Mouse (Mus musculus): ENCODE data around the gene Wdr5b.
"Not testable (repeated sequence)": the region's sequence is repeated elsewhere in the genome, so short reads cannot be mapped to it uniquely, and the experiment has no call there.

Gene Wdr5b

DNA sequence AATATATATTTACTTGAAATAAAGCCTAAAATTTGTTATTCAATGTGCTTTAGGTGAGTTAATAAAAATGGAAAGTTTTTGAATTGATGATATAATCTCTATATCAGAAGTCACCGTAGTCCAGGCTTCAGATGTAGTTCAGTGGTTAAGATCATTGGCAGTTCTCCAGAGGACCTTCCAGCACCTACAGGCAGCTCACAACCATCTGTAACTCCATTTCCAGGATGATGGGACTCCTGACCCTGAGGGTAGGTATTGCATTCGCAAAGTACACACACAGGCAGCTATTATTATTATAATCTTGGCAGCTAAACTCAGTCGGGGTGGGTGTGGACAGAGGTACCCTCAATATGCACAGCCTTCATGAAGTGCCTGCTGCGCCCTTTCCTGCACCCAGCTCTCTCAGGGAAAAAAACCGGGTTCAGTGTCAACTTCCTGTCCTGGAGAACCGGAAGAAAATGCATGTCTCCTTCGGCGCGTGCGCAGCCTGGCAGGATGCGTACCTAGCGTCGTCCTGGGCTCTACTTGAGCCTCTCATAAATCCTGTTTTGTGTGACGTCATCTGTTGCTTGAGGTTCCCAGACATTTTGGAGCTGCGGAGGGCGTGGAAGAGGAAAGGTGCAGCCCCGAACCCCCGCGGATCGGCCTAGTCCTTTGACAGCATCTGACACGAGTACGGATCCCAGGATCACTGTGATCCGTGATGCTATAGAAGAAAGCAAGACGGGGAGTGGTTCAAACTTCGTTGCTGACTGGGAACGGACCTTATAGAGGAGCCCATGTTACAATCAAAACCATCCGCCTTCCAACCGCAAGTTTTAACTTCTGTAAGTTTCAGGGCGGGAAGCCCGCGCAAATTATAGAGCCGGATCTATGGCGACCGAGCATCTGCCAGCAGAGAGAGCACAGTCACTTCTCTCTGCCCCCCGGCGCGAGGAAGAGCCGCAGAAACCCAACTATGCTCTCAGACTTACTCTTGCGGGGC, at the start of gene Wdr5b:
Gene Wdr5b, plus strand, starts transcription at position 551 of the 985 bp plus-strand sequence.
- DNase-seq (ENCODE audit: low spot score), result peak; percentile 99

DNA sequence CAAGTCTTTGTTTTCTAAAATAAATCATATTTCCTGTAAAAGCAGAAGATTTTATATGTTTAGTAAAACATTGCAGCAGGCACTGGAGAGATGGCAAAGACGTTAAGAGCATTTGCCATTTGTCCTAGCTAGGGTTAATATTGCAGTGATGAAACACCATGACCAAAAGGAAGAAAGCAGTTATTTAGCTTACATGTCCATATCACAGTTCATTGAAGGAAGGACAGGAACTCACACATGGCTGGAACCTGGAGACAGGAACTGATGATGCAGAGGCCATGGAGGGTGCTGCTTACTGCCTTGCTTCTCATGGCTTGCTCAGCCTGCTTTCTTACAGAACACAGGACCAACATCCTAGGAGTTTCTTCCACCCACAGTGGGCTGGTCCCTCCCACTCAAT, 48.6 kb upstream of the Wdr5b start:
- DNase-seq (ENCODE audit: low spot score), result no peak

DNA sequence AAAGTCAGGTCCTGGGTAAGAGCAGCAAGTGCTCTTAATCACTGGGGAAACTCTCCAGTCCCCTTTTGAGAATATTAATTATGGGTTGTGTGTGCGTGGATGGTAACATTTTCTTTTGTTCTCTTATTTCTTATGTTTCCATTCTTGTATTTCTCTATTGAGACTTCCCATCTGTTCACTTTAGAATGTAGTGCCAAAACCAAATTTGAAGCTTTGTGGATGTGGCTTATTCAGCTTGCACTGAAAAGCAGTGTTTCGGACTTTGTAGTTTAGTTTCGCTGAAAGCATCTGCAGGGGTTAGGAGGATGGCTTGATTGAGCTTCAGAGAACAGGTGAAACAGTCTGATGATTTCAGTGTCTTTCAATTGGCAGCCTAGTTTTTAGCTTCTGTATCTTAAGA, 47.7 kb upstream of the Wdr5b start:
- no peak for DNase-seq (ENCODE audit: low spot score)

DNA sequence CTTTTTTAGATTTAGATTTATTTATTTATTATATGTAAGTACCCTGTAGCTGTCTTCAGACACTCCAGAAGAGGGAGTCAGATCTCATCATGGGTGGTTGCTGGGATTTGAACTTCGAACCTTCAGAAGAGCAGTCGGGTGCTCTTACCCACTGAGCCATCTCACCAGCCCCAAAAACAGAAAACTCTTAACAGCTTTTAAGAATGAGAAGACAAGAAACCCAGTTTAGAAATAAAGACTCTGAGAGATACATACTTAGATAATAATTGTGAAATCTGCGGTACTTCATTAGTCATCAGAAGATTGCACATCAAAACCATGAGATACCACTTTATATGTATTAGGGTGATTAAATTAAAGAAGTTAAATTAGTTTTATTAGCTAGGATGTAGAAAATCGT, 42.1 kb upstream of the Wdr5b start:
- DNase-seq (ENCODE audit: low spot score), result not testable (repeated sequence)

DNA sequence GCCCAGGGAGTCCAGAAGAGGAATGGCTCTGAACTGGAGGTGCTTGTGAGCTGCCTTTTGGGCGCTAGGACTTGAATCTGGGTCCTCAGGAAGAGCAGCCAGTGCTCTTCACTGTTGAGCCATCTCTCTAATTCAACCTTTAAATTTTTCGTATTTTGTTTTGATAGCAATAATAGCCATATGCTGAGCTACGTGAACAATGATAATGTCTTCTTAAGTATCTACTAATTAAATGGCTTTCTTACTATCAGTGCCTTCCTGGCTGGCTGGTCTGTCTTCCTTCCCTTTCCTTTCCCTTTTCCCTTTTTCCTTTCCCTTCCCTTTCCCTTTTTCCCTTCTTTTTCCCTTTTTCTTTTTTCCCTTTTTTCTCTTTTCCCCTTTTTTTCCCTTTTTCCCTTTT, 32.6 kb upstream of the Wdr5b start:
- no peak for DNase-seq (ENCODE audit: low spot score)

DNA sequence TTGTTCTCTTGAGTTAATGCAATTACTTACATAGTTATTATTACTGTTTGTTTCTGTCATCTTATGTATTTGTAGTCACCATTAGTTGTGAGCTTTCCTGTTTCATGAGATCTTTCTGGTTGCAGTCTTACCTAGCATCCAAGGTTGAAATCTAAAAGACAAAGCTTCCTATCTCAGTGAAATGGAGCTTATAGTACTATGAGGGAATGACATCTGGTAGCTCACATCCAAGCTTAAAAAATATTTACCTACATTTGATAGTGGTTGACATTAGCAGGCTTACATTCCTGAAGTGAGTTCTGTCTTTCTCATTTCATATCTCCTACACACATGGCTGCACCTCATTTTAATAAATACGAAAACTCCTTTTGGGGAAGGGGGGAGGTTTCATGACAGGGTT, 24.7 kb upstream of the Wdr5b start:
- no peak for DNase-seq (ENCODE audit: low spot score)

DNA sequence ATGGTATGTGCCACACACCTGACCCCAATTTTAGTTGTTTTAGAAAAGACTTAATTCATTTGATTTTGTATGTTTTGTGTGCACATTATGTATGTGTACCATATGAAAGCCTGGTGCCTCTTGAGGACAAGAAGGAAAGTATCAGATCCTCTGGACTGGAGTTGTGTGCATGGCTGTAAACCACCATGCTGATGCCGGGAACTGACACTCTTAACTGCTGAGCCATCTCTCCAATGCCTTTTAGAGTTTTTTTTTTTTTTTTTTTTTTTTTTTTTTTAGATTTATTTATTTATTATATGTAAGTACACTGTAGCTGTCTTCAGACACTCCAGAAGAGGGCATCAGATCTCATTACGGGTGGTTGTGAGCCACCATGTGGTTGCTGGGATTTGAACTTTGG, 12.9 kb upstream of the Wdr5b start:
- not testable (repeated sequence) for DNase-seq (ENCODE audit: low spot score)

DNA sequence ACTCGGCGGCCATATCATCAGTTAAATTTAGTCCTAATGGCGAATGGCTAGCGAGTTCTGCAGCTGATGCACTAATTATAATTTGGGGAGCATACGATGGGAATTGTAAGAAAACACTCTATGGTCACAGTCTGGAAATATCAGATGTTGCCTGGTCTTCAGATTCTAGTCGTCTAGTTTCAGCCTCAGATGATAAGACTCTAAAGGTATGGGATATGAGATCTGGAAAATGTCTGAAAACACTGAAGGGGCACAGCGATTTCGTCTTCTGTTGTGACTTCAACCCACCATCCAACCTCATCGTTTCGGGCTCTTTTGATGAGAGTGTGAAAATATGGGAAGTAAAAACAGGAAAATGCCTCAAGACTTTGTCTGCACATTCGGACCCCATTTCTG, 633 bp downstream of the Wdr5b start:
- DNase-seq (ENCODE audit: low spot score), result no peak

DNA sequence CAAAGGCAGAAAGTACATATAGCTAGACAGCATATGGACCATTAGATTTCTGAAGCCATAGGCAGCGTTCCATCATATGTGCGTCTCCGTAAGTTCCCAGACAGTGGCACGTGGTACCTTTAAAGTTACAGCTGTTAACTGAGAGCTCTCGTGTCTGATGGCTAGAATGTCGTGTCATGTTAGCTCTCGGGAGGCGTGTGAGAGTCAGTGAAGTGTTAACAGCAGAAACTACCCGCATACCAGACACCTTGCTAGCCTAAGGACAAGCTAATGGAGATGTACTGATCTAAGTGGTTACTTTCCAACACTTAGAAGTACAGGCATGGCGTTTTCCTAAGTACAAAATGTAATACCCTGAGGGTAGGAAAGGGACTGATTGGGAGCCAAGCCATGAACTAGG, 2.1 kb downstream of the Wdr5b start:
- no peak for DNase-seq (ENCODE audit: low spot score)

DNA sequence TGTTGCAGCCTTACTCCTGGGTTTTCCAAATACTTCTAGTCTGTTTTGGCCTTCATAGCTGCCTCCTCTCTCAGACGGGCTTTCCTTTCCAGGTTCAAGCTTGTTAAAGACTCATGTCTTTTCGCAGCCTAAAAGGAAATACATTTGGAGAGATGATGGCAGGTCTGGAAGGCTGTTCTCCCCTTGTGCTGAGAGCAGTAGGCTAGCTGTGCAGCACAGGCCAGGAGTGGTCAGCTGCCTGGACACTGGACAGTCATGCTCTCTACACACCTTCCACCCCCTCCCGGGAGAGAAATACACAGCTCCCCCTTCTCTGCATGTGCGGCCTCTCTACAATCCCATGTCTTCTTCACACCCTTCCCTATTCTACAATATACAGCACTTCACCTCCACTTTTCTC, 3.0 kb downstream of the Wdr5b start:
- DNase-seq (ENCODE audit: low spot score), result no peak

DNA sequence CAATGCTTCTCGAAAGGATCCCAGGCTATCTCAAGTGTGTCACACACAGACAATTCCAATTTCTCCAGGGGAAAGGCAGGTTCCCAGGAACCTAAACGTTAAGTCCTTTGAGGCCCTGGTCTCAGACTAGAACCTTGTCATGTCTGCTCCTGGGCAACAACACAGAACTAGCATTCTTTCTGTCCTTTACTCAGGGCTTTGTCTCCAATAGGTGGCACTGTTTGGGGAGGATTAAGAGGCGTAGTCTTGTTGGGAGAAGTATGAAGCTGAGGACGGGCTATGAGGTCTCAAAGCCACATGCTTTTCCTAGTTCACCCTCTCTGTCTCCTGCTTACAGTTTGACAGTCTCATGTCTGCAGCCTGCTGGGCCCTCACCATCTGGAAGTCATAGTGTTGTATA, 6.5 kb downstream of the Wdr5b start:
- no peak for DNase-seq (ENCODE audit: low spot score)

DNA sequence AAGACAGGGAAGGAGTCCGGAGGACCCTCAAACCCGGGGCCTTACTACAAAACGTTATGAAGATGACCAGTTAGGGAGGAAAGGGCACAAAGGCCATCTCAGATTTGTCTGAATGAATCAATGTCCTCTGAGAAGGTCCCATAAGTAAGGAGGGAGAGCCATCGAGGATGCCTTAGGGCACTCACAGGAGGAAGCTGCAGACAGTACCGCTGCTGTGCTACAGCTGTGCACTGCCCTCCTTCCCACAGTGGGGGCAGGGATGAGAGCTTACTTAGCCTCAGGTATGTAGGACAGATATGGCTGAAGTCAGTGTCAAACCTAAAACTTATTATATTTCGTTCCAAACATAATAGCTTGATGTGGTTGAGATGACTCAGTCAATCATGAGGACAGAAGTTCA, 10.5 kb downstream of the Wdr5b start:
- DNase-seq (ENCODE audit: low spot score), result no peak

DNA sequence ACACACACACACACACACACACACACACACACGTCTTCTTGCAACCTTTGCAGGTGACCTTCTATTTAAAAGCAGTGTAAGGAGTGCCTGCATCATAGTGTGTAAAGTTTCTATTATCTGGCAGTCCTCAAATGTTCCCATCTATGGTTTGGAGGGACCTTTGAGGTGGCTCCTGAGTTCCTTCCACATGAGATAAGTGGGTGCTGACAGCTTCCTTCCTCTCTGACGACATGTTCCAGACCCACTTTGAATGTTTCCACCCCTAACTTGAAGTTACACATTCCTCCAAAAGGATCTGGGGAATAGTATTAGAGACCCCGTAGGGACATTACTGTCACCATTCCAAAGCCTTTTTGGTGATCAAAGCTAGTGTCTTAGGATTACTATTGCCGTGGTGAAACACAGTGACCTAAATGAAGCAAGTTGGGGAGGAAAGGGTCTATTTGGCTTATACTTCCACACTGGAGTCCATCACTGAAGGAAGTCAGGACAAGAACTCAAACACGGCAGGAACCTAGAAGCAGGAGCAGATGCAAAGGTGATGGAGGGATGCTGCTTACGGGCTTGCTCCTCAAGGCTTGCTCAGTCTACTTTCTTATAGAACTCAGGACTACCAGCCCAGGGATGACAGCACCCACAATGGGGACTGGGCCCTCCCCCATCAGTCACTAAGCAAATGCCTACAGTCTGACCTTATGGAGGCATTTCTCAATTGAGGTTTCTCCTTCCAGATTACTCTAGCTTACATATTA, 12.7 kb downstream of the Wdr5b start:
- no peak for DNase-seq (ENCODE audit: low spot score)

DNA sequence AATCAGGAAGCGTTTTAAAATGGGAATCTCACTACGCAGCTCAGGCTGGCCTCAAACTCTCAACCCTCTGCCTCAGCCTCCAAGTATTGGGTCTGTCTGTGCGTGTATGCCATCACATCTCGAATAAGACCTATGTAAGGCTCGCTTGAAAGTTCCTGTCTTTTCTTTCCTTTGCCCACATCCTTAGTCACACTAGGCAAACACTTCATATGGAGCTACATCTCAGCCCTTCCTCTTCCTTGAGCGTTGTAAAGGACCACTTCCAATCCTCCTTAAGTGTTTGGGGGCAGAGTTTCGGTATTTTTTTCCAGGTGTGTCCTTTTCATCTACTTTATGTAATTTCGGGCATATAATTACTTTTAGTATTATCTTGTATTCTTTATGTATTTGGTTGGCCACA, 13.9 kb downstream of the Wdr5b start:
- DNase-seq (ENCODE audit: low spot score), result no peak

DNA sequence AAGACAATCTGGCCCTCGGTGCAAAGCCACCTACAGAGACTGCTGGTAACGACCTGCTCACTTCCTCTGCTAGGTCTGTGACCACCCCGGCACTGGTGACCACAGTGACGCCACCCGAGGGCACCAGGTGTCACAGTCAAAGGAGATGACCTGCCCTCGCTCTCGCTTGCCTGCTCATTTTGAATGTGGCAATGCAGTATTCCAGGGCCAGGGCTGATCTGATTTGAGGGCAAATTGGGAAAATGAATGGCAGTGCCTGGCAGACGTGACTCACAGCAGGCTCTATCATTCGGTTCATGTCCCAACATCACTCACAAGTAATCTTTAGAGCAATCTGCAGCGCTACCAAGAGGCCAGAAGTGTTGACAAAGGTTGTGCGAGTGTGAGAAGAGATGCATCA, 15.4 kb downstream of the Wdr5b start:
- no peak for DNase-seq (ENCODE audit: low spot score)

DNA sequence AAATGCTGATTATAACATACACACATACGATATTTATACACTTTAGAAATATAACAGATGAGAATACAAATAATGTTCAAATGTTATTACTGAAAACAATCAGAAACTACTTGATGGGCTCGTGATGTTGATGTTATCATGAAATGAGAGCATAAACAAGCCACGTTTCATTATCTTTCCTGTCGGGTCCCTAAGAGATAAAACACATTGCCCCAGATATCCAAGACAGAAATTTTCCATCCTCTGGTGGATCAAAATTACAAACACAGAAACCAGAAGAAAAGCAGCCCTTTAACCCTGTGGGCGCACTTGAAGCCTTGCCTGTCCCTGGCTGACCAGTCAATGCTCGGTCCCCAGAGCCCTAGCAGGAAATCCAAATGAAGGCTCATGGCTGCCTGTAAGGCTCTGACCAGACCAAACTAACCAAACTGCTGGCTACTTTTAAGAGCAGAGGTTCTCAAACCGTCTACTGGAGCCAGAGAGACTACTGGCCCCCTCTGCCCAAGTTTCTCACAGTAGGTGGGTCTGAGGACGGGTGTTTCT, 17.0 kb downstream of the Wdr5b start:
- DNase-seq (ENCODE audit: low spot score), result no peak

DNA sequence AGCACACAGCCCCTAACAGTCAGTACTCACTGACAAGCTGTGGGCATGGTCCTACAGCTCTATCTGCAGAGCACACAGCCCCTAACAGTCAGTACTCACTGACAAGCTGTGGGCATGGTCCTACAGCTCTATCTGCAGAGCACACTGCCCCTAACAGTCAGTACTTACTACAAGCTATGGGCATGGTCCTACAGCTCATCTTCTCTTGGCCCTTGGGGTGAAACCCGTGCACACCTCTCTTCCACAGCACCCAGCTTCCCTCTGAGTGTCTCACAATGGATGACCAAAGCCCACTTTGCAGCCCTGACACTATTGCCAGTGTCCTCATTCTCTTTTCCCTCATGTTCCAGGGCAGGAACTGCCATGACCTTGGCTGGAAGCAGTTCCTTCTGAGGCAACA, 21.5 kb downstream of the Wdr5b start:
- DNase-seq (ENCODE audit: low spot score), result not testable (repeated sequence)

DNA sequence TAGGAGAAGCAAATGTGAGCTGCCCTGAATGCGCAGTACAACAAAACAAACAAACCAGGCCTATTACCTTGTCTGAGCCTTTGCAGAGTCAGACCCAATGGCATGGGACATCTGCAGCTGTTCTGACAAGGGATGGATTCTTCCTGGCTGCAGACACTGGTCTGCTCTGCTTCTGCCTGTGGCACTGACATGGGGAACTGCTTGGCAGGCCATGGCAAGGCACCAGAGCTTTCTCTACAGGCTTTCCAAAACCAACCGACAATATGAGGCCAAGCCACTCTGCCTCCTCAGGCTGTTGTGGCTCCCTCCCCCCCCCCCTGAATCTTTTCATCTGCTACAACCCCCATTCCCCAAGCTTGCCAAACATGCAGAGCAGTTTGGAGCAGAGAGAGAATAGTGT, 22.3 kb downstream of the Wdr5b start:
- no peak for DNase-seq (ENCODE audit: low spot score)

DNA sequence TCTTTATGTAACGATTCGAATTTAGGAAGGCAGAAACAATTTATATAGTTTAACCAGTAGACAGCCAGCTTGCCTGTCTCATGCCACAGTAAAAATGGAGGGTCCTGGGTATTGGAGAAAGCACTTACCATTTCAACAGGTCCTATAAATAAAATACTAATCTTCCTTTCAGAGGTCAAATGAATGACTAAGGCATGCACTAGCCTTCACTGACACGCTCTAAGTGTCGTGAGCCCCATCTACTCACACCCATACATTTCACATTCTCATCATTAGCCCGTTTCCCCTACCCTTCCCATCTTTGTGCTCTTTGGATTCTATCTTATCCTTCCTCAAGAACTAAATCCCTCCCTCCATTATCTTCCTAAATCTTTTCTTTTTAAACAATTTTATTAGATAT, 23.9 kb downstream of the Wdr5b start:
- no peak for DNase-seq (ENCODE audit: low spot score)

DNA sequence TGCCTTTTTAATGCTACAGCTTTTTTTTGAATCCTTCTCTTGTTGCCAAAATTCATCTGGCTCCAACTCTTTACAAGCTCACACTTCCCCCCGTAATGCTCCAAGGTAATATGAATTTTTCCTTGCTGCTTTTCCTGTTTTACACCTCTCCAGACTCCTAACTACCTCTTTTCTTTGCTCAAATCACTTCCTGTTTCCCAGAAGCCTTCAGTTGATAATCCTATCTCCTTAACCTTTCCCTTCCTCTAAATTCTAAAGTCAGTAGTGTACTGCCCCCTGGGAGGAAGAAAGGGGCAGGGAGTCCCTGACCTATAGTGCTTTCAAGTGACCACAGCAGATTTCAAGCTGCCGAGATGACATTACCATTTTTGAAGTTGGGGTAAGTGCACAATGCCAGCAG, 26.7 kb downstream of the Wdr5b start:
- no peak for DNase-seq (ENCODE audit: low spot score)

DNA sequence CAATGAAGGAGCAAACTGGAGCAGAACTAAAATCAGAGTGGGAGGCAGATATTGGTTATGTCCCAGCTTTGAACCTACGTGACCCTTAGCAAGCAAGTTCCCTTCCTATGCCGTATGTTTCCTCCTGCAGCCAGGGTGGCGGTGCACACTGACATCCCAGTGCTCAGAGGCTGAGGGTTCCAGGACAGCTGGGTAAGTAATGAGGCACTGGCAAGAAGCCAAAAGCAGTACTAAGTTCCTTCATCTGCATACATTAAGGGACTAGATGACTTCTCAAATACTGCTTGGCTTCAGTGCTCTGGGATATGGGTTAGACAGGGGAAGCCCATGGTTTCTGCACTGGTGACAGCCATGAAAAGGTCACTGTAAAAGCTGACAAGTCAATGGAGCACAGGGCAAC, 27.4 kb downstream of the Wdr5b start:
- DNase-seq (ENCODE audit: low spot score), result no peak

DNA sequence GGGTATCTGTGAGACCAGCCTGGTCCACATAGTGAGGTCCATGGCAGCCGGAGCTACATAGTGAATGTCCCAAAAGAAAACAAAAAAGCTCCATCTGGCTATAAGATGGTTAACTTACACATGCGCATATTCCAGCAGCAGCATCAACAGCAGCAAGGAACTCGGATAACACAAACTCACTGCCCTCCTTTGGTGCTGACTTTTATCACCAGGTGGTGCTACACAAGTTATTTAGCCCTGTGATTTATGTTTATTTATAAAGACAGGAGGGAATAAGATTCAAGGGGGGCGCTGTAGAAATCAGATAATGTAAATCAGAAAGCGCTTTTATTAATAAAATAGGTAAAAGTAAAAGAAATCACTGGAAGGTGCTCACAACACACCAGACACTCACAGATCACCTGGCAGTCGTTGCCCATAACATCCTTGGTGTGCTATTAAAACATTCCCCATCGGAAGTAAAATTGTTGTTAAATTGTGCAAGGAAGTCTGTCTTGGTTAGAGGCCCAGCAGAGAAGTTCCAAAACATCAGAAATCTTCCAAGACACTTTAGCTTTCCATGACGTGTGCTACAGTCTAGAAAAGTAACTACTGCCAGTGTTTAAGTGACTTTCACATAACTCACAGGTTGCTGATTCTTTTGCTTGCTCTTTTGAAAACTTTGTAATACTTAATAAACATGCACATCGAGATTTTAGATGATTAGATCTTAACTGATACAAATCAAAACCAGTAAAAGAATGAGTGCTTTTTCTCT, 29.0 kb downstream of the Wdr5b start:
- DNase-seq (ENCODE audit: low spot score), result peak; percentile 29

Measured in embryo, embryonic 10 days (tissue).